Mouse (Mus musculus) urinary bladder, adult 18-20 months (tissue): ENCODE results near the gene Cks2.

Experiments used
- DNase-seq, 2 experiments: peaks; one replicate each; pipeline ENCODE4 v3.0.0; 2022; ENCODE audit warnings: low spot score in 2 of 2, mixed read lengths in 2 of 2

Cks2 gene

DNA sequence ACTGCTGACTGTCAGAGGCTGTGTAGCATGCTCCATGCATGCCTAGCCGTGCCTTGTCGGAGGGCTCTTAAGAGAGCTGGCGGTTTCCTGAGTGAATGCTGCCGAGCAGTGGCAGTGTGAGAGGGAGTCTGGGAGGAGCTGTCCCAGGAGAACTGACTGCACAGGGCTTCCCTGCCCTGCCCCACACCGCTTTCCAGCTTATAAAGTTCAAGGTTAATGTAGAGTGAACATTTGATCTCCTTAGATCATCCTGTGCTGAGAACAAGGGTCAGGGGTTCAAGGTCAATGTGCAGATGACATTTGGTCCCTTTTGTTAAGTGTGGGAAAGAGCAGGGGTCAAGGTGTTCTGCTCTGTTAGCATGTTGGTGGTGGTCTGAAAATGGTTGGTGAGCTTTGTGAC, 36.0 kb downstream of the Cks2 start:
- DNase-seq = no peak

DNA sequence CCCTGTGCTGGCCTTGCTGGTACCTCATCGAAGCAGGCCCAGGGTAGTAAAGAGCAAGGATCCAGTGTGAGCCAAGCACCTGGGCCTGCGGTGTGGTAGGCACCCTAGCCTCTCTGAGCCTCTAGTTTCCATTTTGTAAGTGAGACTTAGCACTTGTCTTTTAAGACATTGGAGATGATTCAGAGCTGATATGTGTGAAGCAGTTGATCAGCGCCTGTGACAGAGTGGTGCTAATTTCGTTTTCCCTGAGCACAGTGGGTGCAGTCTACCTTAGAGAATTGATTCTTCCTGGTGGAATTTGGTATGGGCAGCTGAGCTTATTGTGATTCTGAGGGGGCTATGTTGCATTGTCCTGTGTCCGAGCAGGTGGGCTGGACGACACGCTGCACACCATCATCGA, 36.6 kb downstream of the Cks2 start:
- DNase-seq = no peak

DNA sequence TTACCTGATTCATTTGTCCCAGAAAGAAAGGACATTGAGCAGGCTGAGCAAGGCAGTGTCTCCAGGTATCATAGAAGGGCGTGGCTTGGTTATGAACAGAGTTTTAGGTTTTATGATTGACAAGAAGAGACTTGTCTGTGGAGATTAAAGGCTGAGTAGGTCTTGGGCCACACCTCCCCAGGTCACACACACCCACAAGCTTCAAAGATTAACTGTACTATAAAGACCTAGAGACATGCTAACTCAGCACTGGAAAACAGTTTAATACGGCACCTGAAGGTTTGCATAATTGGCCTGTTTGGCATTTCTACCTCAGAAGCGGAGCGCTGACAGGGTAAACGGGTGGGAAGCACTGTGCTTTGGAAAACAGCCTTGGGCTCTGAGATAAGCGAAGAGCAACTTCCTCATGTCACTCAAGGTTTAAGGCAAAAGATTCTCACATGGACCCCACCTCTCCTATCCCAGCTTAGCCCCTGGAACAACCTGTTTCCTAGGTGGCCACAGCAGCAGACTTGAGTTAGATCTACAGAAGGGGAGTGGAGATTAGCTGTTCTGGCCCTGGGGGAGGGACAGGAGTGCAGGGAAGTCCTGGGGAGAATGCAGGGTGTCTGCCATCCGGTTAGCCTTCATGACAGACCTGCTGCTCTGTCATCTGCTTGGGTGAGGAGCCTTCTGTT, 40.4 kb downstream of the Cks2 start:
- peak in 1 of 2 experiments; percentile 9 for DNase-seq

DNA sequence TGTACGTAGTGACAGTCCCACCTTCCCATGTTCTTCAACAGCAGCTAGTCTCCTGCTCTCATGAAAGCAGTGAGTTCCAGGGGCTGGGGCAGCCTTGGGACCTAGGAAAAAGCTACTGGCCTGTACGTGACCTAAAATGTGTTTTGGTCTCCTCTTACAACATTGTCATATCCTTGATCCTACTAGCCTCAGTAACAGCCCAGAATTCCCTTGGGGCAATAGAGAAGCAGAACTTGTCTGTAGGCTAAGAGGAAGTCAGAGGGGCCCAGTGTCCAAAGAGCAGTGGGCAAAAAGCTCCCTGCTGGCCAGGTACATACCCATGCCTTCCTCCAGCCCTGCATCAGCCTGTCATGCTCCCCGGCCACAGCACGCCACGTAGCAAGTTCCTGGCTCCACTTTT, 41.9 kb downstream of the Cks2 start:
- DNase-seq = no peak

DNA sequence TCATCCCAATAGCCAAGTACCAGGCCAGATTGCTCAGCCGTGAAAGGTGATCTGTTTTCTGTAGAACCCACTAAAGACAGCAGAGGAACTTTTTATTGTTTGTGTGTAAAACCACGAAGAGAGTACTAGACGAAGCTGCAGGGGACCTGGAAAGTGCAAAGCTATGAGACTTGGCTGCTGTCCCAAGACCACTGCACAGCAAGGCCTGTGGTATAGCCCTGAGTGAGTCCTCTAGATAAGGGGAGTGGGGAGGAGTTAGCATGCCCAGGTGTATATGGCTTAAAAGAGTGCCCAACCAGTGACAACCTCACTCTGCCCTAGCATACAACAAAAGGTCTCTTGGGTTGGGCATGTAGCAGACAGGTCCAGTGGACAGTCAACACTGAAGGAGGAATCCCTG, 43.7 kb downstream of the Cks2 start:
- DNase-seq = no peak

DNA sequence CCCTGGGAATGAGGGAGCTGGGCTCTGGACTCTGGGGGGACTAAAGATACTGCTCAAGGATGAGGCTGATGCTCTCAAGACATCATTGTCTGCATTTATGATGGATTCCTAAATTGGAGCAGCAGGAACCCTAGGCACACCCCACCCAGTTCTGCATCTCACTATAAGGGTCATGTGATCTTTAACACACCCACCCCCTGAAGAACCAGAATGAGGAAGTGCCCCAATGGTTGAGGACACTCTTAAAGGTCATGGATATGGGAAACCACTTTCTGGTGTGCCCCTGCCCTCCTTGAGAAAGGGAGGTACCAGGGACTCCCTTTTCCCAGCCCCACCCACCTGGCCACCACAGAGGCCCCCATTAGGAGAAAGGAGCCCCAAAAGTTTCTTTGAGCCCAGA, 51.4 kb downstream of the Cks2 start:
- no peak for DNase-seq

DNA sequence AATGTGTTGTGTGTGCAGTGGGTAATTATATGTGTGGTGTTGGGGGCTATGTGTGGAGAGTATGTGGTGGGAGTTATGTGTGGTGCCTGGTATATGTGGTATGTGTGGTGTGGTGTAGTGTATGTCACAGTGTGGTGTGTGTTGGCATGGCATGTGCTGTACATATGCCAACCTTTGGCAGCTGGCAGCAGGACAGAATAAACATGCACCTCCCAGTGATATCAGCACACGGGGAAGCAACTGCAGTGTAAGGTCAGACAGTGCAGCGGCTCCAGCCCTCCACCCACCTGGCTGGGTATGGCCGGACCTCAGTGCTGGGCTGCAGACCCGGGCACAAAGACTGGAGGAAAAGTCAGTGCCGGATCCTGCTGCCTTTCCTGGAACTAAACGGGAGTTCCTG, 52.4 kb downstream of the Cks2 start:
- DNase-seq = no peak

DNA sequence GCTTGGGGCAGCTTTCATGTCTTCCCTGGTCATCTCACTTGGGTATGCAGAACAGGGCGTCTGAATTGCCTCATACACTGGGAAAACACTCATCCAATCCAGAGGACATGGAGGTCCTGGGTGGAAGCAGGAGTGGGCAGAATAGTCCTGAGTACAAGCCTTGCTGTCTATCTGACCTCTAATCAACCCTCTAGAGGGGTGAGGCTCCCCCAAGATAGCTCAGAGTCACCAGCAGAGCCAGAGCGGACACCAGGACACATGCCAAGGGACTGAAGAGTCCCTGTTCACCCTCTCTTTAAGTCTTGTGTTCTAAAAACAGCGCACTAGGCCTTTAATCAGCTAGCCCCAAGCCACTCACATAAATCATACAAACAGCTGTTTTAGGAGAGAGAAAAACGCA, 52.9 kb downstream of the Cks2 start:
- DNase-seq = no peak

DNA sequence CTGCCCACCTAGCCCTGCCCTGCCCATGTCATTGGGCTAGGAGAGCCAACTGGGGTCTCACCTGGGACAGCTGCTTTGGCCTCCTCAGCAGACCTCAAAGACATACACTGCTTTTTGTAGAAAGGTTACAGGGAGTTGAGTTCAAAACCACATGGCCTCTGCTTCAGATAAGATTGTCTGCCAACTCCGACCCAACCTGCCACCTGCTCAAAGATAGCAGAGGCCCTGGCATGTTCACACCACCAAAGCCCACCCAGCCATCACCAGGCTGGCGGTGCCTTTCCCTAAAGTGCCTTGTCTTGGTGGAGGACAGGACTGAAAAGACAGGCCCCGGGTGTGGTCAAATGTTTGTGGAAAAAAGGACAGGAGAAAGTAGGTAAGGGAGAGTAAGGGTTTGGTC, 53.3 kb downstream of the Cks2 start:
- DNase-seq = no peak
